Mouse (Mus musculus) CH12.LX (cell line): ENCODE measurements around the gene Pyroxd2.

Source experiments
- EP300 ChIP-seq: IDR thresholded peaks from 2 replicates; pipeline ENCODE4 v1.6.1; 2011; ENCODE audit warnings: low read length, improper control_type of control experiment
- GABPA ChIP-seq: IDR thresholded peaks from 2 replicates; pipeline ENCODE4 v1.6.1; 2012; ENCODE audit warnings: low read depth, low read length, improper control_type of control experiment, inconsistent platforms; ENCODE audit not compliant: insufficient replicate concordance
- NRF1 ChIP-seq: IDR thresholded peaks from 2 replicates; pipeline ENCODE4 v1.6.1; 2014; ENCODE audit warnings: low read depth, mild to moderate bottlenecking, inconsistent platforms, low read length, improper control_type of control experiment, moderate library complexity
- ZKSCAN1 ChIP-seq: IDR thresholded peaks from 2 replicates; pipeline ENCODE4 v1.6.1; 2012; ENCODE audit warnings: low read depth, inconsistent platforms, low read length, improper control_type of control experiment, borderline replicate concordance

DNA sequence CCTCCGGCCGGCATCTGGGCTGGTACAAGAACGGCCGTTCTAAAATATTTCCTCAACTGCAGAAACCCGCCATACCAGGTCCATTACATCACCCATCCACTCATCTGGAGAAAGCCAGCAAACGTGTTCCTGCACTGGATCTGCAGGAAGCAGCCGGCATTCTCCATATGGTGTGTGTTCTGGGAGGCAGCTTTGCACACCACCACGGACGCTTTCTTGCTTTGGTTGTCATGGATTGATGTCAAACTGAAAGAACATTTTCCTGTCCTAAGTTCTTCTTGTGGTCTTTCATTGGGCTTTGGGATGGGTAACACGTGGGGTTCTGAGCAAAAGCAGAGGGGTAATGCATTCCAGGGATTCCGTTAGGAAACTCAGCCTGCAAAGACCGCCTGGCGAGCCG is 10.7 kb downstream of the Pyroxd2 start:
- TF ChIP-seq GABPA, result no peak
- no peak for TF ChIP-seq ZKSCAN1
- no peak for TF ChIP-seq EP300
- TF ChIP-seq NRF1, result no peak
